Mouse (Mus musculus) heart, embryonic 16.5 days (tissue): ENCODE results near the gene Rai1. TPM values are rescaled to one million over a fixed set of nuclear protein-coding genes. Genes with fewer than 3 reads are reported as not detected.

Experiments used
- ATAC-seq: fragments of 200-750 bp; cut with Nextera tagmentation; replicated peaks from 2 replicates; pipeline ENCODE4 v1.8.0; 2017; ENCODE audit warnings: moderate number of reproducible peaks; ENCODE audit not compliant: insufficient read depth, low FRiP score; ENCODE audit errors: extremely low read depth
- H3K27ac ChIP-seq: fragments of 300-500 bp; sonication (generic); 2 replicates; pipeline ENCODE4 v1.5.1; 2014; ENCODE audit warnings: mild to moderate bottlenecking, low read length, control low read depth, moderate library complexity
- H3K27me3 ChIP-seq: fragments of 300-500 bp; sonication (generic); 2 replicates; pipeline ENCODE4 v1.6.1; 2014; ENCODE audit warnings: low read length, mixed read lengths; ENCODE audit not compliant: control insufficient read depth, insufficient read depth
- H3K36me3 ChIP-seq: fragments of 300-500 bp; sonication (generic); 2 replicates; pipeline ENCODE4 v1.6.1; 2014; ENCODE audit not compliant: control insufficient read depth, insufficient read depth
- H3K4me1 ChIP-seq: fragments of 300-500 bp; sonication (generic); 2 replicates; pipeline ENCODE4 v1.6.1; 2014; ENCODE audit warnings: low read length, mixed read lengths; ENCODE audit not compliant: control insufficient read depth, insufficient read depth
- H3K4me2 ChIP-seq: fragments of 300-500 bp; sonication (generic); 2 replicates; pipeline ENCODE4 v1.6.1; 2014; ENCODE audit warnings: low read depth, mild to moderate bottlenecking, control low read depth, low read length
- H3K4me3 ChIP-seq: fragments of 300-500 bp; sonication (generic); 2 replicates; pipeline ENCODE4 v1.5.1; 2014; ENCODE audit warnings: mild to moderate bottlenecking, control low read depth, low read length
- H3K9ac ChIP-seq: fragments of 300-500 bp; sonication (generic); 2 replicates; pipeline ENCODE4 v1.6.1; 2014; ENCODE audit warnings: low read length, control low read depth
- H3K9me3 ChIP-seq: fragments of 300-500 bp; sonication (generic); replicated peaks from 2 replicates; pipeline ENCODE4 v1.6.1; 2016; ENCODE audit warnings: low read length; ENCODE audit not compliant: control insufficient read depth
- WGBS: fragments of 180-500 bp; shearing (Covaris S2); extraction: QIAGEN DNeasy Blood & Tissue Kit; methylation state at CpG from one replicate; pipeline ENCODE4 v1.1.7; 2014; 5-methylcytosine and 5-hydroxymethylcytosine counted together
- polyA plus RNA-seq: library from polyadenylated mRNA; unstranded; fragments of >200 nt; fragmentation: Nextera tagmentation; extraction: Ambion mirVana; gene quantifications from 2 replicates; pipeline ENCODE4 v1.2.1, GENCODE M21; 2015

Gene Rai1
- polyA plus RNA-seq, 1 experiment from 2014 or later, result 15.7 TPM

DNA sequence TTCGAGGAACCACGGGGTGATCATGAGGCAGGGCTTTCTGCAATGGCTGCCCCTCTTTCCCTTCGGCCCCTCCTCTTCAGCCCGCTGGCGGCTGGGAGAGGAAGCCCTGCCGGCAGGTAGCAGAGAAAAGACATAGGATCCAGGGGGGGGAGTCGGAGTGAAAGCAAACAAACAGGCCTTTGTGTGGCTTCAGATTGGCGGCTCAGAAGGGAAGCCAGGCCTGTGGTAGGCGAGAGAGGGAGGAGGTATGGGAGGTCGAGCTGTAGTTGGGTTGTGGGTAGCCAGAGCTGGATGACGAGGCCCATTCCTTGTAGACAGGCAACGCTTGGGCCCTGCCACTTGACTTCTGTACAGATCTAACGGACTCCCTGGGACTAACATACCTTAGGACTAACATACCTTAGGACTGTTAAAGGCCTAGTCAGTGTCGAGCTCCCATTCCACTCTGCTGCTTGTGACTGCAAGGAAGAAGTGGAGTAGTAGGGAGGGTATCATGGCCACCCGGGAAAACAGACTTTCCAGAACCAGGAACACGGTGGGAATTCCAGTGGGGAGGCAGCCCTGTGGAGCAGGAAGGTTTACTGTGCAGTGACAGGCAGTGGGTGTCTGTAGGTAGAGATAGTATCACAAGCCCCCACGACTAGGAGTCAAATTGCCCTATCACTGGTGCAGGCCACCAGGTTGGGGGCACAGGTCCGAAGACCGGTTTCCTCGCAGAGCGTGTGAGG lies 9.6 kb downstream of the Rai1 start:
- peak; percentile 15 for ATAC-seq
- Histone ChIP-seq H3K36me3 (no peaks in the 10 kb centered on the region), H3K27me3 (no peaks in the 10 kb centered on the region), H3K9me3 (no peaks in the 10 kb centered on the region), H3K9ac (peak overlapping the region; percentile 81), H3K27ac (peak overlapping the region; percentile 99), H3K4me2 (peak overlapping the region; percentile 91), H3K4me3 (peak overlapping the region; percentile 61), H3K4me1 (peaks cover 73% of the 10 kb centered on the region)
- WGBS, result 2% methylated on average over 21 of the region's 21 CpGs

DNA sequence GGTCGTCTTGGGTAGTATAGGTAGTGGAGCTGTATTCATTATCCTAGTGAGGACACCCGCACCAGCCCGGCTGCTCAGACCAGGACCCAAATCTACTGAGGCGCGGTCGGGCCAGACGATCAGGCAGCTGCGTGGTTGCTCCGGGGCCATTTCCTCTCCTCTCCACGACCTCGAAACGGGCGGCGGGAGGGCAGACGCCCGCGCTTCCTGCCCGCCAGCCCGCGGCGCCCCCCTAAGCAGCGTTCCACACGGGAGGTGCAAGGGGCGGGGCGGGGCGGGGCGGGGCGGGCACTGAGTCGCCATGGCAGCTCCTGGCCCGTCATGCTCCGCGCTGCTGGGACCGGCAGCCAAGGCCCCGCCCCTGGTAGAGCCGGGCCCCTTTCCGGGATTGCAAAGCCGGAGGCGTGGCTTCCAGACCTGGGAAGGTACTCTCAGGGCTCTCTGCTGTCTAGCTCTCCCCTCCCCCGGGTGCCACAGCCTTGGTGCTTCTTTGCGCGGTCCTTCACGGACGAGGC lies 10.3 kb downstream of the Rai1 start:
- Histone ChIP-seq H3K4me1 (peaks cover 73% of the 10 kb centered on the region), H3K27ac (peak overlapping the region; percentile 99), H3K9ac (peak overlapping the region; percentile 81), H3K4me3 (peak overlapping the region; percentile 61), H3K36me3 (no peaks in the 10 kb centered on the region), H3K4me2 (peak overlapping the region; percentile 91), H3K27me3 (no peaks in the 10 kb centered on the region), H3K9me3 (no peaks in the 10 kb centered on the region)
- under 1% methylated on average over 41 of the region's 43 CpGs for WGBS
- ATAC-seq, result peak; percentile 94

GRCm38 (mm10) chr11:60115638-60116276 lies 10.9 kb downstream of the Rai1 start:
- peak overlapping the region; percentile 61 for H3K4me3 ChIP-seq
- no peaks in the 10 kb centered on the region for H3K27me3 ChIP-seq
- WGBS, result 10% methylated on average over 6 of the region's 6 CpGs
- no peaks in the 10 kb centered on the region for H3K36me3 ChIP-seq
- peaks cover 75% of the 10 kb centered on the region for H3K4me1 ChIP-seq
- no peaks in the 10 kb centered on the region for H3K9me3 ChIP-seq
- 0 out of 2 replicates have a peak, but pooled peaks have one; percentile 8 for ATAC-seq
- peak overlapping the region; percentile 99 for H3K27ac ChIP-seq
- H3K4me2 ChIP-seq, result peak overlapping the region; percentile 91
- peak overlapping the region; percentile 79 for H3K9ac ChIP-seq

DNA sequence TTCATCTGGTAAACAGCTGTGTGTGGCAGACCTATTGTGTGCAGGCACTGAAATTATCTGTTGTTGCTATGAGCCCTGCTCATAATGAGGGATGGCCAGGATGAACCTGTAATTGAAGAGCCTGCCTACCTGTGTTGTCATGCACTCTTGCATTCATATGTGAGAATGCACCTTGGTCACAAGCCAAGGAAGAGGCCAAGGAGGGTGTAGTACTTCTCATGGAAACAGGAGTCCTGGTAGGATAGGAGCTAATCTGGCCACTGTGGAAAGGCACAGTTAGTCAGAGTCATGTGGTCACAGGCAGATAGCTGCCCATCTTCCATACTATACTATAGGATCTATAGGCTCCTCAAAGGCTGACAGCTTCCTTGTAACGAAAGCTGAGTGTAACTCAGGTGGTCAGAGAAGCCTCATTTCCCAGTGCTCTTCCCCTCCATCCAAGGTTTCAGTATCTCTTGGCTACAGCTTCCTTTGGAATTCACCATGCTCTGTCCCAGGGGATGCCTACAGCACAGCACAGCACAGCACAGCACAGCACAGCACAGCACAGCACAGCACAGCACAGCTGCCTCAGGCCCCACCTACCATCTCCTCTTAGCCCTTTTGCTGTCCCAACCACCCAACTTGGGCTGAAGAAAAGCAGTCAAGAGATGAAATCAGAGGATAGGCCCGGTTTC lies 15.9 kb downstream of the Rai1 start:
- ATAC-seq, result no peak
- H3K4me2 ChIP-seq, result no peak overlapping the region
- 77% methylated on average over 2 of the region's 2 CpGs for WGBS
- H3K9ac ChIP-seq, result no peak overlapping the region
- peaks cover 46% of the 10 kb centered on the region for H3K4me1 ChIP-seq
- H3K27ac ChIP-seq, result no peak overlapping the region
- no peak overlapping the region for H3K4me3 ChIP-seq
- H3K9me3 ChIP-seq, result no peaks in the 10 kb centered on the region
- H3K36me3 ChIP-seq, result no peaks in the 10 kb centered on the region
- H3K27me3 ChIP-seq, result no peaks in the 10 kb centered on the region

DNA sequence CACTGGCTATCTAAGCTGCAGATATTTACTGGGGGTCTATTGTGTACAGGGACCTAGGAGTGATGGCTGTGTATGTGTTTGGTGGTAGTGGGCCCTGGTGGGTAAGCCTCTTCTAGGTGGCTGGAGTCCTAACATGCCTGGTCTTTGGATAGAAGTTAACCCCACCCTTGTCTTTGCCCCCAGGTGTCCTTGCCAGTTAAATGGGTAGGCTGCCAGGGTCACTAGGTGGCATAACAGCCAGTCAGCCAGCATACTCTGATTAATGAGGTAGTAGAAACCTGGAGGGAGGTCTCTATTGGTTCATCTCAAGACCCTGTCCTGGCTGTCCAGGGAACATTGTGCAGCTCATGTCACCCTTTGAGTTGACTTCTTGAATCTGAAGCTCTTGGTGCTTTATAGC lies 17.8 kb downstream of the Rai1 start:
- H3K4me3 ChIP-seq, result no peak overlapping the region
- H3K9me3 ChIP-seq, result no peaks in the 10 kb centered on the region
- no peak overlapping the region for H3K27ac ChIP-seq
- H3K36me3 ChIP-seq, result no peaks in the 10 kb centered on the region
- no peak for ATAC-seq
- H3K4me1 ChIP-seq, result peaks cover 55% of the 10 kb centered on the region
- no peak overlapping the region for H3K9ac ChIP-seq
- H3K27me3 ChIP-seq, result no peaks in the 10 kb centered on the region
- no peak overlapping the region for H3K4me2 ChIP-seq

- Histone ChIP-seq H3K27ac (0 out of 2 replicates have a peak overlapping the region, but pooled peaks have one; percentile 16), H3K36me3 (no peaks in the 10 kb centered on the region), H3K4me3 (no peak overlapping the region), H3K9me3 (no peaks in the 10 kb centered on the region), H3K27me3 (no peaks in the 10 kb centered on the region), H3K4me2 (no peak overlapping the region), H3K9ac (peak overlapping the region; percentile 22; the same call in 1 of the 2 replicates), H3K4me1 (peaks cover 47% of the 10 kb centered on the region)
- ATAC-seq, result no peak; the same call in 1 of the 2 replicates
These were observed 22.2 kb downstream of the Rai1 start for GRCm38 (mm10) chr11:60127048-60127447.

GRCm38 (mm10) chr11:60127863-60128512 lies 23.2 kb downstream of the Rai1 start:
- H3K9ac ChIP-seq, result no peak overlapping the region
- H3K27me3 ChIP-seq, result no peaks in the 10 kb centered on the region
- 46% methylated on average over 4 of the region's 4 CpGs for WGBS
- H3K4me1 ChIP-seq, result peaks cover 53% of the 10 kb centered on the region
- H3K36me3 ChIP-seq, result no peaks in the 10 kb centered on the region
- H3K9me3 ChIP-seq, result no peaks in the 10 kb centered on the region
- peak; percentile 39; the same call in 1 of the 2 replicates for ATAC-seq
- no peak overlapping the region for H3K4me3 ChIP-seq
- no peak overlapping the region for H3K27ac ChIP-seq
- H3K4me2 ChIP-seq, result no peak overlapping the region

- no peak overlapping the region for H3K4me3 ChIP-seq
- H3K9me3 ChIP-seq, result no peaks in the 10 kb centered on the region
- H3K36me3 ChIP-seq, result no peaks in the 10 kb centered on the region
- H3K27me3 ChIP-seq, result no peaks in the 10 kb centered on the region
- no peak for ATAC-seq
- no peak overlapping the region for H3K4me2 ChIP-seq
- WGBS, result 29% methylated on average over 6 of the region's 6 CpGs
- H3K27ac ChIP-seq, result peak overlapping the region; percentile 53
- peaks cover 50% of the 10 kb centered on the region for H3K4me1 ChIP-seq
- peak overlapping the region; percentile 28; the same call in 1 of the 2 replicates for H3K9ac ChIP-seq
These were observed 25.7 kb downstream of the Rai1 start for GRCm38 (mm10) chr11:60130516-60130915.
